Mouse (Mus musculus): Measurements from ENCODE around the gene Pou5f1.
"Not testable (repeated sequence)": the region's sequence is repeated elsewhere in the genome, so short reads cannot be mapped to it uniquely, and the experiment has no call there.

DNA sequence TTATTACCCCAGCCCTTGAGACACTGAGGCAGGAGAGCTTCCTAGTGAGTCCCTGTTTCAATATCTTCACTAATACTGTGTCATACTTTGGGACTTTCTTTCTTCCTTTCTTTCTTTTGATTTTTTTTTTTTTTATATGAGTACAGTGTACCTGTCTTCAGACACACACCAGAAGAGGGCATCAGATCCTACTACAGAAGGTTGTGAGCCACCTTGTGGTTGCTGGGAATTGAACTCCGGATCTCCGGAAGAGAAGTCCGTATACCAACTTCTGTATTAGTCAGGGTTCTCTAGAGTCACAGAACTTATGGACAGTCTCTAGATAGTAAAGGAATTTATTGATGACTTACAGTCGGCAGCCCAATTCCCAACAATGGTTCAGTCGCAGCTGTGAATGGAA, 2.5 kb downstream of the Pou5f1 start:
- not testable (repeated sequence) for TF ChIP-seq POLR2A (IDR thresholded peaks at IDR 0.05; ENCODE audit: low read depth, low read length); CTCF (conservative IDR thresholded peaks at IDR 0.05; ENCODE audit: insufficient read depth, insufficient read length, low read depth, low read length)
